8 mouse cellular contexts compared by ENCODE assay signal in the genomic region with DNA sequence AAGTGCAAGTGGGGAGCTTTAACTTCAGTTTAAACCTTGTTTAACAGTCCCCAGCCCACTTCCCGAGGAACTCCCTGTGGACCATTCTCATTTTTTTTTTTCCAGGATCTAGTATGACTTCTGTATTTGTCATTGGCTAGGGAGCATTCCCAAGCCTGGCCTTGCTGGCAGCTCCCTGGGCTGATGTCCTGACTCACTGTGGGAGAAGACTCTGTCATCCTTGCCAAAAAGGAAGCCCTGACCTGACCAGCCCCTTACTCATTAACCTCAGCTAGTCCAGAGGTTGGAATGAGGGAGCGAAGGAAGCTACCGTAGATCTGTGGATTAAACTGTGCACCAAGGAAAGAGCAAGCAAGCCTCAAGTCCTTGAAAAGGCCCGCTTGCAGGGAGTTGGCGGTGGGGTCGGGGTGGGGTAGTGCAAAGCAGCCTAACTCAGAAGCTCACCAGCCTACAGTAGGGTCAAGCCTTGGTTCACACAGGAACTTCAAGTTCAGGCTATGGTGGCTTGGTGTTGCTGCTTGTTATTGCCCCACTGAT.
DNase-seq lines count a peak whose midpoint lies in the region; ATAC-seq and TF ChIP-seq lines count a peak whose summit lies in the region.

No protein-coding gene starts in this region.

- H3K9ac ChIP-seq in midbrain, embryonic 11.5 days (ENCODE audit: low read length), result 0 out of 2 replicates have a peak overlapping the region, but pooled peaks have one; percentile 12
- no peak overlapping the region for H3K9ac ChIP-seq in midbrain, embryonic 16.5 days (ENCODE audit: low read depth, low read length)
- no peak overlapping the region for H3K9ac ChIP-seq in heart, postnatal 0 days (replicated peaks; ENCODE audit: low read depth, low read length)
- H3K9ac ChIP-seq in limb, embryonic 13.5 days, result no peak overlapping the region
- H3K9ac ChIP-seq in hindbrain, embryonic 16.5 days (ENCODE audit: low read depth, low read length), result no peak overlapping the region
- H3K9ac ChIP-seq in hindbrain, postnatal 0 days (replicated peaks; ENCODE audit: low read length), result no peak overlapping the region

- H3K36me3 ChIP-seq in midbrain, embryonic 11.5 days (ENCODE audit: control insufficient read depth, insufficient read depth, low read length), result no peaks in the 10 kb centered on the region
- H3K36me3 ChIP-seq in midbrain, embryonic 16.5 days (ENCODE audit: control insufficient read depth, insufficient read depth, low read length), result no peaks in the 10 kb centered on the region
- H3K36me3 ChIP-seq in heart, postnatal 0 days (replicated peaks; ENCODE audit: control insufficient read depth, insufficient read depth, low read length), result no peaks in the 10 kb centered on the region
- H3K36me3 ChIP-seq in limb, embryonic 13.5 days, result no peaks in the 10 kb centered on the region
- H3K36me3 ChIP-seq in hindbrain, embryonic 16.5 days (ENCODE audit: control insufficient read depth, insufficient read depth, low read length), result no peaks in the 10 kb centered on the region
- H3K36me3 ChIP-seq in hindbrain, postnatal 0 days (ENCODE audit: insufficient read depth, low read length), result no peaks in the 10 kb centered on the region

- no peaks in the 10 kb centered on the region for H3K27me3 ChIP-seq in midbrain, embryonic 11.5 days (ENCODE audit: control insufficient read depth, insufficient read depth, low read length)
- H3K27me3 ChIP-seq in midbrain, embryonic 16.5 days (ENCODE audit: control insufficient read depth, insufficient read depth, low read depth, low read length), result no peaks in the 10 kb centered on the region
- H3K27me3 ChIP-seq in heart, postnatal 0 days (ENCODE audit: control insufficient read depth, insufficient read depth, low read length), result no peaks in the 10 kb centered on the region
- no peaks in the 10 kb centered on the region for H3K27me3 ChIP-seq in limb, embryonic 13.5 days
- H3K27me3 ChIP-seq in hindbrain, embryonic 16.5 days (replicated peaks; ENCODE audit: control insufficient read depth, insufficient read depth, low read length), result no peaks in the 10 kb centered on the region
- no peaks in the 10 kb centered on the region for H3K27me3 ChIP-seq in hindbrain, postnatal 0 days (ENCODE audit: insufficient read depth, low read length)

- no peaks in the 10 kb centered on the region for H3K9me3 ChIP-seq in midbrain, embryonic 11.5 days (ENCODE audit: control insufficient read depth, low read length)
- H3K9me3 ChIP-seq in midbrain, embryonic 16.5 days (replicated peaks; ENCODE audit: control insufficient read depth, low read length, poor library complexity, severe bottlenecking), result no peaks in the 10 kb centered on the region; the same call in 1 of the 2 replicates
- H3K9me3 ChIP-seq in heart, postnatal 0 days (replicated peaks; ENCODE audit: control insufficient read depth, low read length), result 0 out of 2 replicates have a peak, but pooled peaks cover 2% of the 10 kb centered on the region
- no peaks in the 10 kb centered on the region for H3K9me3 ChIP-seq in limb, embryonic 13.5 days
- H3K9me3 ChIP-seq in hindbrain, embryonic 16.5 days (ENCODE audit: control insufficient read depth, low read length), result no peaks in the 10 kb centered on the region
- H3K9me3 ChIP-seq in hindbrain, postnatal 0 days (ENCODE audit: low read length), result no peaks in the 10 kb centered on the region

- H3K4me1 ChIP-seq in midbrain, embryonic 11.5 days (ENCODE audit: control insufficient read depth, insufficient read depth, low read length), result peaks cover 9% of the 10 kb centered on the region
- peaks cover 4% of the 10 kb centered on the region; the same call in 1 of the 2 replicates for H3K4me1 ChIP-seq in midbrain, embryonic 16.5 days (ENCODE audit: control insufficient read depth, insufficient read depth, low read length)
- no peaks in the 10 kb centered on the region; the same call in 1 of the 2 replicates for H3K4me1 ChIP-seq in bone marrow, adult 2 months (ENCODE audit: control insufficient read depth, insufficient read depth, low read length)
- no peaks in the 10 kb centered on the region for H3K4me1 ChIP-seq in heart, postnatal 0 days (ENCODE audit: control insufficient read depth, insufficient read depth)
- H3K4me1 ChIP-seq in limb, embryonic 13.5 days, result peaks cover 23% of the 10 kb centered on the region
- no peaks in the 10 kb centered on the region for H3K4me1 ChIP-seq in hindbrain, embryonic 16.5 days (ENCODE audit: control insufficient read depth, insufficient read depth, low read depth, low read length)
- H3K4me1 ChIP-seq in hindbrain, postnatal 0 days (ENCODE audit: insufficient read depth, low read length), result no peaks in the 10 kb centered on the region

- no peak overlapping the region for H3K4me3 ChIP-seq in midbrain, embryonic 11.5 days (ENCODE audit: low read depth, low read length)
- no peak overlapping the region for H3K4me3 ChIP-seq in midbrain, embryonic 16.5 days (ENCODE audit: low read depth, low read length)
- H3K4me3 ChIP-seq in bone marrow, adult 2 months (replicated peaks; ENCODE audit: control insufficient read depth, low read depth, low read length), result no peak overlapping the region
- H3K4me3 ChIP-seq in heart, postnatal 0 days (ENCODE audit: low read depth, low read length), result no peak overlapping the region
- no peak overlapping the region for H3K4me3 ChIP-seq in limb, embryonic 13.5 days
- H3K4me3 ChIP-seq in hindbrain, embryonic 16.5 days (ENCODE audit: low read length), result no peak overlapping the region
- H3K4me3 ChIP-seq in hindbrain, postnatal 0 days (ENCODE audit: low read length), result no peak overlapping the region

- H3K27ac ChIP-seq in midbrain, embryonic 11.5 days (ENCODE audit: low read depth, low read length), result no peak overlapping the region
- no peak overlapping the region for H3K27ac ChIP-seq in midbrain, embryonic 16.5 days (ENCODE audit: low read length)
- peak overlapping the region; percentile 34; the same call in 1 of the 2 replicates for H3K27ac ChIP-seq in bone marrow, adult 2 months (ENCODE audit: control insufficient read depth, insufficient read depth, low read depth, low read length, poor library complexity)
- peak overlapping the region; percentile 74 for H3K27ac ChIP-seq in heart, postnatal 0 days (ENCODE audit: low read depth)
- H3K27ac ChIP-seq in limb, embryonic 13.5 days, result peak overlapping the region; percentile 28; the same call in 1 of the 2 replicates
- H3K27ac ChIP-seq in hindbrain, embryonic 16.5 days (ENCODE audit: low read depth, low read length), result no peak overlapping the region
- no peak overlapping the region for H3K27ac ChIP-seq in hindbrain, postnatal 0 days

- WGBS in midbrain, embryonic 11.5 days, result 76% methylated on average over 6 of the region's 6 CpGs
- 75% methylated on average over 6 of the region's 6 CpGs for WGBS in midbrain, embryonic 16.5 days
- WGBS in bone marrow, adult 2 months, result 73% methylated on average over 6 of the region's 6 CpGs
- WGBS in heart, postnatal 0 days, result 67% methylated on average over 6 of the region's 6 CpGs
- WGBS in limb, embryonic 13.5 days, result 67% methylated on average over 6 of the region's 6 CpGs
- 73% methylated on average over 6 of the region's 6 CpGs for WGBS in hindbrain, embryonic 16.5 days
- WGBS in hindbrain, postnatal 0 days, result 84% methylated on average over 6 of the region's 6 CpGs

- ATAC-seq in midbrain, embryonic 11.5 days (ENCODE audit: low FRiP score), result no peak
- ATAC-seq in midbrain, embryonic 16.5 days, result no peak
- ATAC-seq in heart, postnatal 0 days (ENCODE audit: insufficient read depth, low read depth), result peak; percentile 62; the same call in 1 of the 2 replicates
- no peak for ATAC-seq in limb, embryonic 13.5 days (ENCODE audit: low FRiP score, low read depth)
- no peak for ATAC-seq in hindbrain, embryonic 16.5 days
- ATAC-seq in hindbrain, postnatal 0 days, result no peak

- TF ChIP-seq POLR2A in bone marrow, adult 2 months (IDR thresholded peaks at IDR 0.05; ENCODE audit: borderline replicate concordance, control insufficient read depth, low read depth, low read length), result no peak

- TF ChIP-seq EP300 in heart, postnatal 0 days (IDR thresholded peaks at IDR 0.05; ENCODE audit: low read depth), result 0 out of 2 replicates have a peak, but pooled peaks have one; percentile 15

- no peak for DNase-seq in midbrain, embryonic 11.5 days (ENCODE audit: low spot score, missing footprints)
- peak; percentile 32 for DNase-seq in heart, postnatal 0 days (ENCODE audit: low spot score)
- DNase-seq in hindbrain, postnatal 0 days (ENCODE audit: low spot score), result no peak
- DNase-seq in urinary bladder, postnatal 10 days (ENCODE audit: low spot score), result no peak

- no peak for TF ChIP-seq CTCF in bone marrow, adult 2 months (IDR thresholded peaks at IDR 0.05; ENCODE audit: control insufficient read depth, insufficient read depth, low read length)
- no peak for TF ChIP-seq CTCF in heart, postnatal 0 days (IDR thresholded peaks at IDR 0.05; ENCODE audit: low read depth)
- no peak for TF ChIP-seq CTCF in hindbrain, postnatal 0 days (IDR thresholded peaks at IDR 0.05; ENCODE audit: low read depth)

- H3K4me2 ChIP-seq in midbrain, embryonic 11.5 days, result no peak overlapping the region
- no peak overlapping the region for H3K4me2 ChIP-seq in midbrain, embryonic 16.5 days (ENCODE audit: low read length)
- peak overlapping the region; percentile 39; the same call in 1 of the 2 replicates for H3K4me2 ChIP-seq in heart, postnatal 0 days (ENCODE audit: low read depth, low read length)
- peak overlapping the region; percentile 41 for H3K4me2 ChIP-seq in limb, embryonic 13.5 days (replicated peaks)
- H3K4me2 ChIP-seq in hindbrain, embryonic 16.5 days (ENCODE audit: low read length), result no peak overlapping the region
- no peak overlapping the region for H3K4me2 ChIP-seq in hindbrain, postnatal 0 days (ENCODE audit: low read depth, low read length)

Comparison
In these comparisons a context has a peak if more than half of its experiments do, and no peak if none do; other contexts are left out.
1. H3K27ac ChIP-seq: peak in bone marrow, adult 2 months (single experiment), heart, postnatal 0 days (single experiment) and limb, embryonic 13.5 days (single experiment); none in midbrain, embryonic 11.5 days (single experiment), midbrain, embryonic 16.5 days (single experiment), hindbrain, embryonic 16.5 days (single experiment) and hindbrain, postnatal 0 days (single experiment).
2. H3K4me2 ChIP-seq: peak in heart, postnatal 0 days (single experiment) and limb, embryonic 13.5 days (single experiment); none in midbrain, embryonic 11.5 days (single experiment), midbrain, embryonic 16.5 days (single experiment), hindbrain, embryonic 16.5 days (single experiment) and hindbrain, postnatal 0 days (single experiment).